Mouse (Mus musculus) heart, postnatal 25 days (tissue): ENCODE measurements at regions not wholly inside any gene's neighbourhood (a gene's known extent, or its start where the extent isn't known, plus 50 kb on each side); places are given as distances from the start of the nearest gene placed in this dataset.

Experiments
- DNase-seq: peaks from one replicate; pipeline ENCODE4 v3.0.0; 2022; ENCODE audit warnings: low spot score
- intact Hi-C: fragments of 180-260 bp; cut with DNase I; formaldehyde crosslinking; loops from one replicate; pipeline ENCODE4 v1.15.1; 2025

GRCm38 (mm10) chr12:77742716-77743115, 451.3 kb upstream of the Gm6657 start:
- intact Hi-C loops, result no loop called here
- DNase-seq, result no peak

- no peak for DNase-seq
- intact Hi-C loops, result no loop called here
Observed at GRCm38 (mm10) chr12:77749438-77750007, 444.5 kb upstream of the Gm6657 start.

GRCm38 (mm10) chr12:77752181-77752580, 441.9 kb upstream of the Gm6657 start:
- intact Hi-C loops, result no loop called here
- no peak for DNase-seq

GRCm38 (mm10) chr12:77756021-77756420, 438.0 kb upstream of the Gm6657 start:
- DNase-seq, result no peak
- intact Hi-C loops, result no loop called here

- no peak for DNase-seq
- intact Hi-C loops, result no loop called here
Observed at GRCm38 (mm10) chr12:77760976-77761375, 433.1 kb upstream of the Gm6657 start.

- no peak for DNase-seq
- intact Hi-C loops, result no loop called here
Observed at GRCm38 (mm10) chr12:77776011-77776546, 418.0 kb upstream of the Gm6657 start.

GRCm38 (mm10) chr12:77776755-77777154, 417.3 kb upstream of the Gm6657 start:
- intact Hi-C loops, result no loop called here
- DNase-seq, result no peak

GRCm38 (mm10) chr12:77780885-77781698, 412.9 kb upstream of the Gm6657 start:
- DNase-seq, result peak; percentile 59
- intact Hi-C loops, result loop anchor here (10.0 kb wide), 3 partner anchors 216 to 776 kb away; no protein-coding TSS in a partner anchor

- intact Hi-C loops, result loop anchor here (10.0 kb wide), 3 partner anchors 219 to 779 kb away; no protein-coding TSS in a partner anchor
- DNase-seq, result no peak
Observed at GRCm38 (mm10) chr12:77783909-77784308, 410.1 kb upstream of the Gm6657 start.

GRCm38 (mm10) chr12:77785647-77786046, 408.4 kb upstream of the Gm6657 start:
- DNase-seq, result no peak
- intact Hi-C loops, result loop anchor here (10.0 kb wide), 3 partner anchors 221 to 781 kb away; no protein-coding TSS in a partner anchor

- no peak for DNase-seq
- intact Hi-C loops, result loop anchor here (10.0 kb wide), 3 partner anchors 222 to 782 kb away; no protein-coding TSS in a partner anchor
Observed at GRCm38 (mm10) chr12:77786678-77787077, 407.4 kb upstream of the Gm6657 start.

GRCm38 (mm10) chr12:77788273-77788672, 405.8 kb upstream of the Gm6657 start:
- no peak for DNase-seq
- intact Hi-C loops, result loop anchor here (10.0 kb wide), 3 partner anchors 223 to 783 kb away; no protein-coding TSS in a partner anchor

GRCm38 (mm10) chr12:77789427-77789826, 404.6 kb upstream of the Gm6657 start:
- DNase-seq, result no peak
- intact Hi-C loops, result loop anchor here (10.0 kb wide), 3 partner anchors 225 to 785 kb away; no protein-coding TSS in a partner anchor

GRCm38 (mm10) chr12:77789871-77790270, 404.2 kb upstream of the Gm6657 start:
- intact Hi-C loops, result loop anchor here (10.0 kb wide), 3 partner anchors 225 to 785 kb away; no protein-coding TSS in a partner anchor
- no peak for DNase-seq

- intact Hi-C loops, result no loop called here
- no peak for DNase-seq
Observed at GRCm38 (mm10) chr12:77790891-77791672, 403.0 kb upstream of the Gm6657 start.

GRCm38 (mm10) chr12:77798516-77798915, 395.5 kb upstream of the Gm6657 start:
- no peak for DNase-seq
- intact Hi-C loops, result no loop called here

GRCm38 (mm10) chr12:77799134-77799770, 394.8 kb upstream of the Gm6657 start:
- no peak for DNase-seq

GRCm38 (mm10) chr12:77807674-77808073, 386.4 kb upstream of the Gm6657 start:
- intact Hi-C loops, result no loop called here
- DNase-seq, result no peak

More at GRCm38 (mm10) chr12:77799134-77799770, 394.8 kb upstream of the Gm6657 start:
- intact Hi-C loops, result no loop called here

GRCm38 (mm10) chr12:77811276-77811675, 382.8 kb upstream of the Gm6657 start:
- no peak for DNase-seq
- intact Hi-C loops, result no loop called here
